Mouse (Mus musculus) embryonic stem cell, embryonic (primary cell): ENCODE data around the gene Stk33.

ENCODE experiments used
- CTCF ChIA-PET, 4 experiments: fragments of 300-600 bp in 2 of 4; fragments of 350-600 bp in 2 of 4; sonication (Branson Sonifier 250); formaldehyde crosslinking; loops; one replicate each; lab custom pipeline; 2022; ENCODE audit warnings: inconsistent platforms in 2 of 4; lab: Charles Lee
- POLR2A ChIA-PET, 4 experiments: fragments of 300-600 bp in 2 of 4; fragments of 350-600 bp in 2 of 4; sonication (Branson Sonifier 250); formaldehyde crosslinking; loops; one replicate each; lab custom pipeline; 2022; ENCODE audit warnings: antibody characterized with exemption in 4 of 4, inconsistent platforms in 1 of 4; lab: Charles Lee

Gene Stk33

GRCm38 (mm10) chr7:109231307-109231706 lies 207.6 kb downstream of the Stk33 start:
- POLR2A ChIA-PET: interaction anchor here in 1 of 4 experiments (1.0 kb wide), 2 partner anchors 288 to 472 kb away, joined by 3 read pairs; partner anchors contain the start of genes Akip1, Rpl27a and St5
- CTCF ChIA-PET: interaction anchor here (0.5 to 2.2 kb wide), 23 partner anchors 10 to 450 kb away, joined by 3 to 13 read pairs (median 4); no protein-coding TSS in a partner anchor

GRCm38 (mm10) chr7:109230806-109231205 lies 208.1 kb downstream of the Stk33 start:
- ChIA-PET POLR2A (interaction anchor here in 3 of 4 experiments (0.5 to 1.7 kb wide), 9 partner anchors 8 to 663 kb away, joined by 3 to 4 read pairs (median 3); partner anchors contain the start of genes Akip1 (in 1 of the 3), Rpl27a (in 1 of the 3) and St5 (in 1 of the 3)), CTCF (interaction anchor here (0.5 to 2.2 kb wide), 24 partner anchors 9 to 621 kb away, joined by 3 to 13 read pairs (median 4); no protein-coding TSS in a partner anchor)
